Mouse (Mus musculus) liver, embryonic 15.5 days (tissue): ENCODE data around the gene Noct. TPM values are rescaled to one million over a fixed set of nuclear protein-coding genes. Genes with fewer than 3 reads are reported as not detected.
A peak's percentile ranks its signal among the peaks of the same experiment; 100 is the strongest.

Source experiments
- ATAC-seq: fragments of 200-750 bp; cut with Nextera tagmentation; 2 replicates; pipeline ENCODE4 v1.8.0; 2017; ENCODE audit warnings: moderate number of reproducible peaks, mild to moderate bottlenecking, moderate library complexity; ENCODE audit not compliant: insufficient read depth
- H3K27ac ChIP-seq: fragments of 300-500 bp; sonication (generic); replicated peaks from 2 replicates; pipeline ENCODE4 v1.5.1; 2015; ENCODE audit warnings: mild to moderate bottlenecking, inconsistent platforms
- H3K27me3 ChIP-seq: fragments of 300-500 bp; sonication (generic); 2 replicates; pipeline ENCODE4 v1.6.1; 2015; ENCODE audit warnings: mild to moderate bottlenecking, inconsistent platforms
- H3K36me3 ChIP-seq: fragments of 300-500 bp; sonication (generic); replicated peaks from 2 replicates; pipeline ENCODE4 v1.6.1; 2015; ENCODE audit warnings: moderate library complexity, mild to moderate bottlenecking, inconsistent platforms
- H3K4me1 ChIP-seq: fragments of 300-500 bp; sonication (generic); replicated peaks from 2 replicates; pipeline ENCODE4 v1.6.1; 2015; ENCODE audit warnings: inconsistent platforms
- H3K4me2 ChIP-seq: fragments of 300-500 bp; sonication (generic); 2 replicates; pipeline ENCODE4 v1.6.1; 2015; ENCODE audit warnings: moderate library complexity, mild to moderate bottlenecking, inconsistent platforms
- H3K4me3 ChIP-seq: fragments of 300-500 bp; sonication (generic); replicated peaks from 2 replicates; pipeline ENCODE4 v1.5.1; 2015; ENCODE audit warnings: mild to moderate bottlenecking, inconsistent platforms
- H3K9ac ChIP-seq: fragments of 300-500 bp; sonication (generic); 2 replicates; pipeline ENCODE4 v1.6.1; 2015; ENCODE audit warnings: moderate library complexity, mild to moderate bottlenecking, inconsistent platforms
- H3K9me3 ChIP-seq: fragments of 300-500 bp; sonication (generic); replicated peaks from 2 replicates; pipeline ENCODE4 v1.6.1; 2016; ENCODE audit warnings: inconsistent platforms
- WGBS: fragments of 180-500 bp; shearing (Covaris S2); methylation state at CpG from one replicate; pipeline ENCODE4 v1.1.7; 2015; ENCODE audit warnings: mixed read lengths; ENCODE audit not compliant: insufficient replicate concordance; 5-methylcytosine and 5-hydroxymethylcytosine counted together
- polyA plus RNA-seq: library from polyadenylated mRNA; unstranded; fragments of >200 nt; fragmentation: Nextera tagmentation; extraction: Ambion mirVana; gene quantifications from 2 replicates; pipeline ENCODE4 v1.2.1, GENCODE M21; 2015

Noct gene
- polyA plus RNA-seq, 1 experiment from 2014 or later, result 22.0 TPM

DNA sequence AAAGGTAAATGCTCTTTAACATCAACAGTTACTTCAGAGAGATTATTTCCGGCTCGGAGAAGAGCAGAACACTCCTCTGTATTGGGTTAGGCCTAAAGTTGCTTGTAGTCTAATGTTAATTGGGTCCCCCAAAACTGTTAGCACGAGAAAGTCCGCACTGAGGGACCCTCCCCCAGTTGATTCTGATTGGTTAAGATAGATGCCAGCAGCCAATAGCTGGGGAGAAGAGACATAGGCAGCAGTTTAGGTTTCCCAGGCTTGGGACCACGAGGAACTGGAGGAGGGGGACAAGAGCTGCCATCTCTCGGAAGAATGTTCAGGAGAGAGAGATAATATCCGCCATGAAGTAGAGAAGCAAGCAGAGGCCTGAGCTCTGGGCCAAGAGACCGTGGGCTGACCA, 28.5 kb upstream of the Noct start:
- Histone ChIP-seq H3K9ac (no peak overlapping the region), H3K27me3 (peaks cover 8% of the 10 kb centered on the region; the same call in 1 of the 2 replicates), H3K4me2 (peak overlapping the region; percentile 10; the same call in 1 of the 2 replicates), H3K36me3 (no peaks in the 10 kb centered on the region), H3K9me3 (no peaks in the 10 kb centered on the region), H3K27ac (no peak overlapping the region), H3K4me3 (no peak overlapping the region), H3K4me1 (0 out of 2 replicates have a peak, but pooled peaks cover 4% of the 10 kb centered on the region)
- no peak for ATAC-seq
- 33% methylated on average over 8 of the region's 8 CpGs for WGBS

GRCm38 (mm10) chr3:51196724-51197111, 27.5 kb upstream of the Noct start:
- H3K9ac ChIP-seq, result no peak overlapping the region
- 61% methylated on average over 3 of the region's 3 CpGs for WGBS

GRCm38 (mm10) chr3:51197112-51197731, 27.0 kb upstream of the Noct start:
- no peaks in the 10 kb centered on the region for H3K9me3 ChIP-seq
- no peak overlapping the region for H3K9ac ChIP-seq
- ATAC-seq, result no peak
- no peak overlapping the region for H3K4me3 ChIP-seq
- peaks cover 8% of the 10 kb centered on the region; the same call in 1 of the 2 replicates for H3K27me3 ChIP-seq
- 55% methylated on average over 9 of the region's 9 CpGs for WGBS
- no peak overlapping the region for H3K27ac ChIP-seq
- H3K36me3 ChIP-seq, result no peaks in the 10 kb centered on the region
- 0 out of 2 replicates have a peak, but pooled peaks cover 4% of the 10 kb centered on the region for H3K4me1 ChIP-seq
- H3K4me2 ChIP-seq, result no peak overlapping the region

More at GRCm38 (mm10) chr3:51196724-51197111, 27.5 kb upstream of the Noct start:
- no peak overlapping the region for H3K4me3 ChIP-seq
- ATAC-seq, result no peak
- no peak overlapping the region for H3K4me2 ChIP-seq
- no peaks in the 10 kb centered on the region for H3K36me3 ChIP-seq
- H3K4me1 ChIP-seq, result 0 out of 2 replicates have a peak, but pooled peaks cover 4% of the 10 kb centered on the region
- no peak overlapping the region for H3K27ac ChIP-seq
- H3K27me3 ChIP-seq, result peaks cover 8% of the 10 kb centered on the region; the same call in 1 of the 2 replicates
- H3K9me3 ChIP-seq, result no peaks in the 10 kb centered on the region

- Histone ChIP-seq H3K9me3 (no peaks in the 10 kb centered on the region), H3K36me3 (no peaks in the 10 kb centered on the region), H3K27ac (no peak overlapping the region), H3K27me3 (peaks cover 8% of the 10 kb centered on the region; the same call in 1 of the 2 replicates), H3K4me2 (no peak overlapping the region), H3K9ac (no peak overlapping the region), H3K4me3 (no peak overlapping the region), H3K4me1 (0 out of 2 replicates have a peak, but pooled peaks cover 4% of the 10 kb centered on the region)
- 50% methylated on average over 1 of the region's 1 CpGs for WGBS
- ATAC-seq, result no peak
Measured at GRCm38 (mm10) chr3:51198291-51198690, 26.0 kb upstream of the Noct start.

GRCm38 (mm10) chr3:51199130-51199529, 25.1 kb upstream of the Noct start:
- WGBS, result 25% methylated on average over 6 of the region's 6 CpGs
- H3K4me1 ChIP-seq, result 0 out of 2 replicates have a peak, but pooled peaks cover 4% of the 10 kb centered on the region
- no peak for ATAC-seq
- H3K9ac ChIP-seq, result no peak overlapping the region
- no peak overlapping the region for H3K27ac ChIP-seq
- no peak overlapping the region for H3K4me2 ChIP-seq
- no peaks in the 10 kb centered on the region for H3K36me3 ChIP-seq
- H3K27me3 ChIP-seq, result peaks cover 8% of the 10 kb centered on the region; the same call in 1 of the 2 replicates
- no peaks in the 10 kb centered on the region for H3K9me3 ChIP-seq
- H3K4me3 ChIP-seq, result no peak overlapping the region

DNA sequence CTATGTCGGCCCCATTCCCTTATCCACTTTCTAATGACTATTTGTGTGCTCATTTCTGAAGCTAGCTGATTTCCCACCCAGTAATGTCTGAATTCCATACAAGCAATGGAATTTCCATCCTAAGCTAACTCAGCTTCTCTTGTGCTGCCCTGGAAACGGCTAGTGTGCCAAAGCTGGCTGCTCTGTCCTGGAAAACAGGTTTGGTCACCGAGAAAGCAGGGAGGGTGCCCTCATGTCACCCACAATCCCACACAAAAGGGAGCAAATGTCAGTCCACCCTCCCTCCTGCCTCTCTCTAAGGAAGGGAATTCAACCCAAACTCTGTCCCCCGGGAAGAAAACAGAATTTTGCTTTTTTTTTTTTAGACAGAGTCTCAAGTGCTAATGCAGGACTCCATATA, 23.9 kb upstream of the Noct start:
- Histone ChIP-seq H3K4me1 (peaks cover 4% of the 10 kb centered on the region; the same call in 1 of the 2 replicates), H3K4me2 (no peak overlapping the region), H3K9ac (no peak overlapping the region), H3K9me3 (no peaks in the 10 kb centered on the region), H3K36me3 (no peaks in the 10 kb centered on the region), H3K27ac (no peak overlapping the region), H3K4me3 (no peak overlapping the region), H3K27me3 (peaks cover 8% of the 10 kb centered on the region; the same call in 1 of the 2 replicates)
- WGBS, result 73% methylated on average over 4 of the region's 4 CpGs
- no peak for ATAC-seq

- Histone ChIP-seq H3K36me3 (no peaks in the 10 kb centered on the region), H3K9ac (no peak overlapping the region), H3K4me2 (no peak overlapping the region), H3K27ac (no peak overlapping the region), H3K27me3 (peaks cover 5% of the 10 kb centered on the region; the same call in 1 of the 2 replicates), H3K4me1 (peaks cover 4% of the 10 kb centered on the region; the same call in 1 of the 2 replicates), H3K4me3 (no peak overlapping the region), H3K9me3 (no peaks in the 10 kb centered on the region)
- no peak; the same call in 1 of the 2 replicates for ATAC-seq
- 64% methylated on average over 7 of the region's 7 CpGs for WGBS
Measured at GRCm38 (mm10) chr3:51200894-51201293, 23.4 kb upstream of the Noct start.

DNA sequence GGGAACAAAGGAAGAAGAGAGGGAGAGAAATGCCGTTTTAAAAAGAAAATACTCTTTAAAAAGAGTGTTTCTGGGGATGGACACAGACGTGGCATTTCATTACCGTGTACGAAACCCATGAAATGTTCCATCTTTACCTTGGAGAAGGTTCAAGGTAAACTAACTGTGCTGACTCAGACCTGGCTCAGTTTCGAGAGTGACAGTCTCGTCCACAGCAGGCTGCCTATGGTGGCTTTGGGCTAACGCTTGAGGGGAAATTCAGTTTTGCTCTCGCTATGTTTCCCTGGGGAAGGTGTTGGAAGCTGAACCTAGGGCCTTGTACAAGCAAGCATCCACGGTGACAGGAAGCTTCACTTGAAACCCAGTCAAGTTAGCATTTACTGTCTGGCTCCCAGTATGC, 22.3 kb upstream of the Noct start:
- Histone ChIP-seq H3K4me2 (no peak overlapping the region), H3K27ac (no peak overlapping the region), H3K9me3 (no peaks in the 10 kb centered on the region), H3K36me3 (no peaks in the 10 kb centered on the region), H3K4me1 (peaks cover 1% of the 10 kb centered on the region; the same call in 1 of the 2 replicates), H3K4me3 (no peak overlapping the region), H3K27me3 (peaks cover 1% of the 10 kb centered on the region; the same call in 1 of the 2 replicates), H3K9ac (no peak overlapping the region)
- WGBS, result 63% methylated on average over 9 of the region's 9 CpGs
- ATAC-seq, result no peak

DNA sequence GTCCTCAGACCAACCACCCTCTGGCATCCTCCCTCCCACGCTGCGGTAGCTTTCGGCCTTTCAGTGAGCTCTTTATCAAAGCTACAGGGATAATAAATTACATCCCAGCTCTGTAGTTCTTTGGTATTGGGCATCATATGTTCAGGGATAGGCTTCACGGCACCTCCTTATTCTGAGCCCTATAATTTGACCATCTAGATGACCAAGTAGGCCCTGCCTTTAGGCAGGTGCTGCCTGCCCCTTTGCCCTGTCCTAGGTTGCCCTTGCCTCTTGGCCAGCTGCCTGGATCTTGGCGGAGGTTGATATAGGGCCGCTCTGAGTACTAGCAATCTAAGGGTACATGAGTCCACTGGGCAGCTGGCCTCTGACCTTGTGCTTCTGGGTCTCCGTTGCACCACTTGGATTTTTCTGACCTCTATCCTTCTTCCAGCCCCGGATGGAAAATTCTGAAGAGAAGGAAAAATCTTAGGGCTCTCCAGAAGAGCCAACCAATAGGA, 21.7 kb upstream of the Noct start:
- H3K27me3 ChIP-seq, result no peaks in the 10 kb centered on the region
- 67% methylated on average over 8 of the region's 8 CpGs for WGBS

GRCm38 (mm10) chr3:51203906-51204305, 20.3 kb upstream of the Noct start:
- Histone ChIP-seq H3K4me2 (no peak overlapping the region), H3K36me3 (no peaks in the 10 kb centered on the region), H3K9me3 (no peaks in the 10 kb centered on the region), H3K27ac (no peak overlapping the region), H3K27me3 (no peaks in the 10 kb centered on the region), H3K4me3 (no peak overlapping the region), H3K9ac (no peak overlapping the region), H3K4me1 (no peaks in the 10 kb centered on the region; the same call in 1 of the 2 replicates)
- 69% methylated on average over 6 of the region's 6 CpGs for WGBS
- no peak for ATAC-seq

More for the DNA sequence above, 21.7 kb upstream of the Noct start:
- Histone ChIP-seq H3K36me3 (no peaks in the 10 kb centered on the region), H3K4me1 (no peaks in the 10 kb centered on the region; the same call in 1 of the 2 replicates), H3K4me2 (no peak overlapping the region), H3K9me3 (no peaks in the 10 kb centered on the region), H3K9ac (no peak overlapping the region), H3K4me3 (no peak overlapping the region), H3K27ac (no peak overlapping the region)
- 0 out of 2 replicates have a peak, but pooled peaks have one; percentile 44 for ATAC-seq

- H3K36me3 ChIP-seq, result no peaks in the 10 kb centered on the region
- no peaks in the 10 kb centered on the region; the same call in 1 of the 2 replicates for H3K4me1 ChIP-seq
- no peak for ATAC-seq
- H3K4me3 ChIP-seq, result no peak overlapping the region
- no peaks in the 10 kb centered on the region for H3K27me3 ChIP-seq
- no peaks in the 10 kb centered on the region for H3K9me3 ChIP-seq
- H3K9ac ChIP-seq, result no peak overlapping the region
- no peak overlapping the region for H3K4me2 ChIP-seq
- H3K27ac ChIP-seq, result no peak overlapping the region
- 74% methylated on average over 5 of the region's 5 CpGs for WGBS
Measured at GRCm38 (mm10) chr3:51204441-51204840, 19.8 kb upstream of the Noct start.
